Mouse (Mus musculus): ENCODE data around the gene Zmynd8. TPM values are rescaled to one million over a fixed set of nuclear protein-coding genes. Genes with fewer than 3 reads are reported as not detected.

The Zmynd8 gene
- total RNA-seq, 1 experiment: 49.7 TPM

DNA sequence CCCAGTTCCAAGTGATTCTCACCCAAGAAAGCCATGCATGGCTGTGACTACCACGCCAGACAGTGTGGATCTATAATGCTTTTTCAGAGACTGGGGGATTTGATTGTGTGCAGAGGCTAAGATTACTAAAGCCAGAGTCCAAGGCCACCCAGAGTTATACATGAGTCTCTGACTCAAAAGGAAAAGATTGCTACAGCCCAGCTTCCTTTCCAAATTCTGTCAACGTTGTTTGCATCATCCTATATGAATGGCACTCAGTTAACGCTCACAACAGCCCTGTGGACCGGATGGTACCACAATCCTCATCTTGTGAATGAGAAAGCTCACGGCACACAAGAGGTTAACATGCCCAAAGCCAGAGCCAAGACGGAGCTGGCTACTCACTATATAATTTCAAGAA lies 48.0 kb downstream of the Zmynd8 start:
- no peak overlapping the region for H3K9ac ChIP-seq (ENCODE audit: insufficient read depth, low read depth, low read length, poor library complexity, severe bottlenecking)
- H3K4me1 ChIP-seq (ENCODE audit: control insufficient read depth in 2 of 2, insufficient read depth in 2 of 2, low read length in 2 of 2, poor library complexity in 1 of 2): peaks cover 6 to 32% of the 10 kb centered on the region in 2 experiments
- H3K27ac ChIP-seq (ENCODE audit: insufficient read depth, low read depth, low read length, poor library complexity, severe bottlenecking): no peak overlapping the region
- H3K4me3 ChIP-seq (ENCODE audit: insufficient read depth in 1 of 2, low read depth in 1 of 2, low read length in 2 of 2, poor library complexity in 1 of 2, severe bottlenecking in 1 of 2): no peak overlapping the region
- no peaks in the 10 kb centered on the region for H3K9me3 ChIP-seq (ENCODE audit: control insufficient read depth, insufficient read depth, low read depth, low read length)
- no peak for TF ChIP-seq HCFC1 (IDR thresholded peaks at IDR 0.05; ENCODE audit: borderline replicate concordance, insufficient read depth, low read length)
- no peak for TF ChIP-seq CHD2 (IDR thresholded peaks at IDR 0.05; ENCODE audit: low read depth, low read length)
- no peak for TF ChIP-seq MAFK (IDR thresholded peaks at IDR 0.05; ENCODE audit: insufficient read depth, low read depth, low read length)
- no peak for TF ChIP-seq ZC3H11A (IDR thresholded peaks at IDR 0.05; ENCODE audit: borderline replicate concordance, low read depth, low read length)
- no peak for TF ChIP-seq ZNF384 (IDR thresholded peaks at IDR 0.05; ENCODE audit: low read depth, low read length)
- peaks cover 54% of the 10 kb centered on the region for H3K36me3 ChIP-seq (ENCODE audit: control insufficient read depth, insufficient read depth, low read length, poor library complexity, severe bottlenecking)
- no peak for DNase-seq (ENCODE audit: low read depth, low spot score)
- in situ Hi-C loops (cut with MboI; ENCODE audit: low sequenced_read_pairs in 2 of 2, unreplicated experiment in 2 of 2): no loop called here

DNA sequence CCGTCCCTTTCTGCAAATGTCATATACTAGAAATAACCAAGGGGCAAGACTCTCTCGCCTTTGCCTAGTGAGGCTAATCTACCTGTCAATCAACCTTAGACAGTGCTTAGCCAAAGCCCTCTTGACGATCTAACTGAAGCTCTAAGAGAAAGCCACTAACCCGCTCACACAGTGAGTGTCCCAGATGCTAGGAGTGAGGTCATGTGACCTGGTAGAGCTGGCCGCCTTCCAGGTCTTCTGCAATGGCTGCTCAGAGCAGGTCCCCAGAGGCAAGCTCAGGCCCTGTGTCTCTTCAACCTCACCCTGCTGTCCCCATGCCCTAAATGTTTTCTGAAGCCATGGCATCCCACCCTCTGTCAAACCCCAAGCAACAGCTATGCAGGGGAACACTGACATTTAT lies 49.7 kb downstream of the Zmynd8 start:
- H3K9ac ChIP-seq (ENCODE audit: insufficient read depth, low read depth, low read length, poor library complexity, severe bottlenecking): no peak overlapping the region
- peaks cover 4 to 24% of the 10 kb centered on the region in 2 experiments for H3K4me1 ChIP-seq (ENCODE audit: control insufficient read depth in 2 of 2, insufficient read depth in 2 of 2, low read length in 2 of 2, poor library complexity in 1 of 2)
- H3K36me3 ChIP-seq (ENCODE audit: control insufficient read depth, insufficient read depth, low read length, poor library complexity, severe bottlenecking): peaks cover 67% of the 10 kb centered on the region
- DNase-seq (ENCODE audit: low read depth, low spot score): no peak
- H3K27ac ChIP-seq (ENCODE audit: insufficient read depth, low read depth, low read length, poor library complexity, severe bottlenecking): no peak overlapping the region
- in situ Hi-C loops (cut with MboI; ENCODE audit: low sequenced_read_pairs in 2 of 2, unreplicated experiment in 2 of 2): no loop called here
- TF ChIP-seq ZNF384 (IDR thresholded peaks at IDR 0.05; ENCODE audit: low read depth, low read length) (no peak), MAFK (IDR thresholded peaks at IDR 0.05; ENCODE audit: insufficient read depth, low read depth, low read length) (no peak), CHD2 (IDR thresholded peaks at IDR 0.05; ENCODE audit: low read depth, low read length) (no peak), ZC3H11A (IDR thresholded peaks at IDR 0.05; ENCODE audit: borderline replicate concordance, low read depth, low read length) (no peak), HCFC1 (IDR thresholded peaks at IDR 0.05; ENCODE audit: borderline replicate concordance, insufficient read depth, low read length) (no peak)
- no peaks in the 10 kb centered on the region for H3K9me3 ChIP-seq (ENCODE audit: control insufficient read depth, insufficient read depth, low read depth, low read length)
- no peak overlapping the region for H3K4me3 ChIP-seq (ENCODE audit: insufficient read depth in 1 of 2, low read depth in 1 of 2, low read length in 2 of 2, poor library complexity in 1 of 2, severe bottlenecking in 1 of 2)

- TF ChIP-seq HCFC1 (IDR thresholded peaks at IDR 0.05; ENCODE audit: borderline replicate concordance, insufficient read depth, low read length) (no peak), ZC3H11A (IDR thresholded peaks at IDR 0.05; ENCODE audit: borderline replicate concordance, low read depth, low read length) (no peak), CHD2 (IDR thresholded peaks at IDR 0.05; ENCODE audit: low read depth, low read length) (no peak)
- H3K4me3 ChIP-seq (ENCODE audit: insufficient read depth in 1 of 2, low read depth in 1 of 2, low read length in 2 of 2, poor library complexity in 1 of 2, severe bottlenecking in 1 of 2): no peak overlapping the region
- in situ Hi-C loops (cut with MboI; ENCODE audit: low sequenced_read_pairs in 2 of 2, unreplicated experiment in 2 of 2): no loop called here
- DNase-seq (ENCODE audit: low read depth, low spot score): no peak
- no peaks in the 10 kb centered on the region for H3K9me3 ChIP-seq (ENCODE audit: control insufficient read depth, insufficient read depth, low read depth, low read length)
- H3K27ac ChIP-seq (ENCODE audit: insufficient read depth, low read depth, low read length, poor library complexity, severe bottlenecking): no peak overlapping the region
- no peak overlapping the region for H3K9ac ChIP-seq (ENCODE audit: insufficient read depth, low read depth, low read length, poor library complexity, severe bottlenecking)
- peaks cover 0 to 5% of the 10 kb centered on the region in 2 experiments; a peak in 1 of 4 replicates for H3K4me1 ChIP-seq (ENCODE audit: control insufficient read depth in 2 of 2, insufficient read depth in 2 of 2, low read length in 2 of 2, poor library complexity in 1 of 2)
- peaks cover 77% of the 10 kb centered on the region for H3K36me3 ChIP-seq (ENCODE audit: control insufficient read depth, insufficient read depth, low read length, poor library complexity, severe bottlenecking)
Measured at GRCm38 (mm10) chr2:165846787-165847186, 52.0 kb downstream of the Zmynd8 start.

DNA sequence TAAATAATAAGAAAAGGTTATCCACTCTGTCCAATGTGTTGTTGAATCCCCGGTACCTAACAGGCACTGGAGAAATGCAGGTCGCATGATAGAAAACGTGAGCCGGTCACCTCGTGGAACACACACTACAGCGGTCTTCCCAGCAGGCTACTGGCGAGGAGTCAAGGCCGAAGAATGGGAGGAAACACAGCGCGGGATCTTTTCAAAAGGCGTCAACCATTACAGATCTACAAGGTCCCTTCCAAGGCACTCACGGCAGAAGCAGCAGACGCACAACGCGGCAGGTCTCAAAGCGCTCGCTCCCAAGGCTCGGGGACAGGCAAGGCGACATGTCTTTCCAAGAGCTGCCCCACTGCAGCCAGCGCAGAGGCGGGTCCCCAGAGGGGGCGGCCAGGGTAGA lies 53.3 kb downstream of the Zmynd8 start:
- TF ChIP-seq MAFK (IDR thresholded peaks at IDR 0.05; ENCODE audit: insufficient read depth, low read depth, low read length): no peak
- TF ChIP-seq CHD2 (IDR thresholded peaks at IDR 0.05; ENCODE audit: low read depth, low read length): no peak
- TF ChIP-seq ZNF384 (IDR thresholded peaks at IDR 0.05; ENCODE audit: low read depth, low read length): no peak
- no peak for TF ChIP-seq HCFC1 (IDR thresholded peaks at IDR 0.05; ENCODE audit: borderline replicate concordance, insufficient read depth, low read length)
- TF ChIP-seq ZC3H11A (IDR thresholded peaks at IDR 0.05; ENCODE audit: borderline replicate concordance, low read depth, low read length): no peak
- H3K9me3 ChIP-seq (ENCODE audit: control insufficient read depth, insufficient read depth, low read depth, low read length): no peaks in the 10 kb centered on the region
- peaks cover 0 to 5% of the 10 kb centered on the region in 2 experiments; a peak in 1 of 4 replicates for H3K4me1 ChIP-seq (ENCODE audit: control insufficient read depth in 2 of 2, insufficient read depth in 2 of 2, low read length in 2 of 2, poor library complexity in 1 of 2)
- DNase-seq (ENCODE audit: low read depth, low spot score): no peak
- in situ Hi-C loops (cut with MboI; ENCODE audit: low sequenced_read_pairs in 2 of 2, unreplicated experiment in 2 of 2): no loop called here
- no peak overlapping the region for H3K27ac ChIP-seq (ENCODE audit: insufficient read depth, low read depth, low read length, poor library complexity, severe bottlenecking)
- H3K9ac ChIP-seq (ENCODE audit: insufficient read depth, low read depth, low read length, poor library complexity, severe bottlenecking): no peak overlapping the region
- H3K36me3 ChIP-seq (ENCODE audit: control insufficient read depth, insufficient read depth, low read length, poor library complexity, severe bottlenecking): peaks cover 80% of the 10 kb centered on the region
- H3K4me3 ChIP-seq (ENCODE audit: insufficient read depth in 1 of 2, low read depth in 1 of 2, low read length in 2 of 2, poor library complexity in 1 of 2, severe bottlenecking in 1 of 2): no peak overlapping the region

- DNase-seq (ENCODE audit: low read depth, low spot score): no peak
- no peak overlapping the region for H3K4me3 ChIP-seq (ENCODE audit: insufficient read depth in 1 of 2, low read depth in 1 of 2, low read length in 2 of 2, poor library complexity in 1 of 2, severe bottlenecking in 1 of 2)
- no peak overlapping the region for H3K27ac ChIP-seq (ENCODE audit: insufficient read depth, low read depth, low read length, poor library complexity, severe bottlenecking)
- H3K4me1 ChIP-seq (ENCODE audit: control insufficient read depth in 2 of 2, insufficient read depth in 2 of 2, low read length in 2 of 2, poor library complexity in 1 of 2): 0 out of 4 replicates have a peak, but pooled peaks cover 0 to 3% of the 10 kb centered on the region in 2 experiments
- H3K9ac ChIP-seq (ENCODE audit: insufficient read depth, low read depth, low read length, poor library complexity, severe bottlenecking): no peak overlapping the region
- in situ Hi-C loops (cut with MboI; ENCODE audit: low sequenced_read_pairs in 2 of 2, unreplicated experiment in 2 of 2): no loop called here
- no peaks in the 10 kb centered on the region for H3K9me3 ChIP-seq (ENCODE audit: control insufficient read depth, insufficient read depth, low read depth, low read length)
- TF ChIP-seq ZC3H11A (IDR thresholded peaks at IDR 0.05; ENCODE audit: borderline replicate concordance, low read depth, low read length): no peak
- no peak for TF ChIP-seq CHD2 (IDR thresholded peaks at IDR 0.05; ENCODE audit: low read depth, low read length)
- H3K36me3 ChIP-seq (ENCODE audit: control insufficient read depth, insufficient read depth, low read length, poor library complexity, severe bottlenecking): peaks cover 84% of the 10 kb centered on the region
Measured at GRCm38 (mm10) chr2:165843350-165843749, 55.5 kb downstream of the Zmynd8 start.

Measured in ES-E14 (cell line).